Comparison of ENCODE assay signal across 8 mouse cellular contexts in the genomic region with DNA sequence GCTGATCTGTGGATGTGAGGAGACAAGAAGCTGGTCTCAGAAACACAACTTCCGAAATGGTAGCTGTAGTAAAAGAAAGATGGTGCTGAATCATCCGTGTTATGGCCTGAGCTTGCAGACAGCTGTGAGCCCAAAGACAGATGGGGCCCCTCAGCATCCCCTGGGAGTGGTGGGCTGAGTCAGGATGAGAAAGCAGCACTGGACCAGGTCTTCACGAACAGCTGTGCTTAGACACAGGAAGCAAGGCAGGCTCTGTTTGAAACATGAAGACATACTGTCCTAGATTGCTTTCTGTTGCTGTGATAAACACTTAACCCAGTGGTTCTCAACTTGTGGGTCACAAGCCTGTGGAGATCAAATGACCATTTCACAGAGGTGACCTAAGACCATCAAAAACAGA. TPM values are rescaled to one million over a fixed set of nuclear protein-coding genes. Genes with fewer than 3 reads are reported as not detected.
DNase-seq lines count a peak whose midpoint lies in the region; ATAC-seq lines count a peak whose summit lies in the region.

No protein-coding gene starts in this region.

- no peak overlapping the region for H3K9ac ChIP-seq in liver, embryonic 11.5 days (ENCODE audit: low read depth, low read length)
- H3K9ac ChIP-seq in hindbrain, embryonic 16.5 days (ENCODE audit: low read depth, low read length), result no peak overlapping the region

- ATAC-seq in liver, embryonic 11.5 days (replicated peaks; ENCODE audit: low FRiP score), result peak; percentile 63; the same call in 1 of the 2 replicates
- no peak for ATAC-seq in hindbrain, embryonic 16.5 days

- H3K4me1 ChIP-seq in liver, embryonic 11.5 days (replicated peaks; ENCODE audit: control insufficient read depth, insufficient read depth, low read length), result peaks cover 16% of the 10 kb centered on the region
- no peaks in the 10 kb centered on the region for H3K4me1 ChIP-seq in hindbrain, embryonic 16.5 days (ENCODE audit: control insufficient read depth, insufficient read depth, low read depth, low read length)

- no peak overlapping the region for H3K4me3 ChIP-seq in liver, embryonic 11.5 days (ENCODE audit: low read depth, low read length)
- no peak overlapping the region for H3K4me3 ChIP-seq in hindbrain, embryonic 16.5 days (ENCODE audit: low read length)

- intact Hi-C loops in gastrocnemius, postnatal 36 days (cut with DNase I), result no loop called here

- H3K27me3 ChIP-seq in liver, embryonic 11.5 days (replicated peaks; ENCODE audit: control insufficient read depth, insufficient read depth, low read length), result no peaks in the 10 kb centered on the region
- no peaks in the 10 kb centered on the region for H3K27me3 ChIP-seq in hindbrain, embryonic 16.5 days (replicated peaks; ENCODE audit: control insufficient read depth, insufficient read depth, low read length)

- WGBS in liver, embryonic 11.5 days, result 59% methylated on average over 3 of the region's 3 CpGs
- 72% methylated on average over 3 of the region's 3 CpGs for WGBS in hindbrain, embryonic 16.5 days

- H3K4me2 ChIP-seq in liver, embryonic 11.5 days, result no peak overlapping the region
- no peak overlapping the region for H3K4me2 ChIP-seq in hindbrain, embryonic 16.5 days (ENCODE audit: low read length)

- no peaks in the 10 kb centered on the region for H3K9me3 ChIP-seq in liver, embryonic 11.5 days (ENCODE audit: control insufficient read depth, low read length)
- H3K9me3 ChIP-seq in hindbrain, embryonic 16.5 days (ENCODE audit: control insufficient read depth, low read length), result no peaks in the 10 kb centered on the region

- peak; percentile 31 for DNase-seq in urinary bladder, postnatal 14 days (ENCODE audit: low spot score)
- DNase-seq in urinary bladder, postnatal 25 days (ENCODE audit: low spot score), result no peak
- peak; percentile 48 to 63 for DNase-seq in gastrocnemius, postnatal 36 days
- DNase-seq in liver, embryonic 11.5 days (ENCODE audit: low spot score), result no peak
- peak; percentile 61 for DNase-seq in thymus, postnatal 4 days
- no peak for DNase-seq in adrenal gland, adult 2 months
- no peak for DNase-seq in layer of hippocampus, postnatal 25 days (ENCODE audit: extremely low spot score in 1 of 2, low spot score in 1 of 2)

- peak overlapping the region; percentile 36; the same call in 1 of the 2 replicates for H3K27ac ChIP-seq in liver, embryonic 11.5 days (ENCODE audit: low read depth, low read length)
- no peak overlapping the region for H3K27ac ChIP-seq in hindbrain, embryonic 16.5 days (ENCODE audit: low read depth, low read length)

- no peaks in the 10 kb centered on the region for H3K36me3 ChIP-seq in liver, embryonic 11.5 days (ENCODE audit: control insufficient read depth, insufficient read depth, low read length)
- H3K36me3 ChIP-seq in hindbrain, embryonic 16.5 days (ENCODE audit: control insufficient read depth, insufficient read depth, low read length), result no peaks in the 10 kb centered on the region

RNA-seq across cellular contexts. Expression of a gene that starts 49.6 kb away (rescaled TPM):
- 10 to 100 TPM; 39.6 to 48.7 TPM for total RNA-seq in gastrocnemius, postnatal 36 days (2021)
- polyA plus RNA-seq in liver, embryonic 11.5 days (2014; fragmentation: Nextera tagmentation; extraction: Ambion mirVana), result 27.9 and 31.1 TPM in 2 replicates
- 15.3 and 18.5 TPM in 2 replicates for polyA plus RNA-seq in hindbrain, embryonic 16.5 days (2015; fragmentation: Nextera tagmentation; extraction: Ambion mirVana)
- total RNA-seq in adrenal gland, adult 2 months (2021), result 10 to 100 TPM; 15.3 to 51.4 TPM
- polyA plus RNA-seq in adrenal gland, adult 2 months (2012; rRNA removed), result 77.3 and 93.9 TPM in 2 replicates
- total RNA-seq in layer of hippocampus, postnatal 25 days (2021), result 10 to 100 TPM in 1 of 2 experiments, 1 to 10 TPM in 1; 8.2 to 10.5 TPM

Comparison
In these comparisons a context has a peak if more than half of its experiments do, and no peak if none do; other contexts are left out.
1. DNase-seq: peak in urinary bladder, postnatal 14 days (single experiment), gastrocnemius, postnatal 36 days (2 of 2) and thymus, postnatal 4 days (single experiment); none in urinary bladder, postnatal 25 days (single experiment), liver, embryonic 11.5 days (single experiment), adrenal gland, adult 2 months (single experiment) and layer of hippocampus, postnatal 25 days (0 of 2).